Mouse (Mus musculus) small intestine, adult 2 months (tissue): ENCODE measurements around the gene Them5.

Experiments
- CTCF ChIP-seq: fragments of 200-500 bp; IDR thresholded peaks from 2 replicates; pipeline ENCODE4 v1.5.1; 2012; ENCODE audit warnings: low read depth, mild to moderate bottlenecking, control low read depth, inconsistent platforms, low read length, moderate library complexity, mixed read lengths; ENCODE audit not compliant: insufficient replicate concordance, insufficient read length; ENCODE audit errors: extremely low read depth
- POLR2A ChIP-seq: fragments of 200-500 bp; IDR thresholded peaks from 2 replicates; pipeline ENCODE4 v1.6.1; 2012; ENCODE audit warnings: low read depth, mild to moderate bottlenecking, control low read depth, inconsistent platforms, low read length, moderate library complexity

DNA sequence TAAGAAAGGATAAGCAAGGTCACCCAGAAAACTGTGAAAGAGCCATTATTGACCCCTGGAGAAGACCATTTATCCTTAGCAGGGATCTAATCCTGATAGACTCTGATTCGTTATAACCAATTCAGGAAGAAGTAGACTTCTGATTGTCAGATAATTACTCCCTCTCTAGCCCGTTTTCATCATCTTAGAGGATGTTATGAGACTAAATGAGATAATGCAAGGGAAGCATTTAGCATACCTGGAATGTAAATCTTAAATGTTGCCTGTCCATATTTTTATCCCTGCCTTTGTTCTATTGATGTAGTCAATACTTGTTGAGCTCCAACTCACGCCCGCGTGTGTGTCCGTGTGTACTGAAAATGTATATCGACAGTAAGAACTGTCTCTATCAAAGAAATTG, 31.4 kb upstream of the Them5 start:
- TF ChIP-seq CTCF (no peak), POLR2A (no peak)
